Mouse (Mus musculus) spleen, postnatal 10 days (tissue): ENCODE data around the gene Nr2c2ap.

ENCODE experiments used
- DNase-seq, 2 experiments: peaks; one replicate each; pipeline ENCODE4 v3.0.0; 2021 to 2022; ENCODE audit warnings: low spot score in 2 of 2

The Nr2c2ap gene

DNA sequence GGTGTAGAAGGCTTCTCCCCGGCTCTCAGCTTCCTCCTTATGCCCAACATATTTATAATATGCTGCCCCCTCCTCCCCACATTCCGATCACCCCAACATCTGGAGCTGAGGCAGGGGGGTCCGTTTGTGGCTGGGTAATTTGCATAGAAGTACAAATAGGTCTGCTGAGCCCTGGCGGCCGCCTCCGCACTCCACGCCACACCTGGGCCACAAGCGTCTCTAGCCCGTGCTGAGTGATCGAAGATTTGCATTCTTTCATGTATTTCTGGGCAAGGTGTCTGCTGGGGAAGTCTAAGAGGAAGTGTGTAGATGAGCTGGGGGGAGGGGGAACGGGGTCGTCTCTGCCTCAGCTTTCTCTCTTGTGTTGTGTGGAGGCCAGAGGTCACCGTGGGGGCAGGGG, 28.9 kb downstream of the Nr2c2ap start:
- DNase-seq, result peak in 1 of 2 experiments; percentile 63

- DNase-seq, result no peak
Observed at GRCm38 (mm10) chr8:70163316-70163715, 32.2 kb downstream of the Nr2c2ap start.

- peak; percentile 70 to 87 for DNase-seq
Observed at GRCm38 (mm10) chr8:70166504-70167110, 35.5 kb downstream of the Nr2c2ap start.

DNA sequence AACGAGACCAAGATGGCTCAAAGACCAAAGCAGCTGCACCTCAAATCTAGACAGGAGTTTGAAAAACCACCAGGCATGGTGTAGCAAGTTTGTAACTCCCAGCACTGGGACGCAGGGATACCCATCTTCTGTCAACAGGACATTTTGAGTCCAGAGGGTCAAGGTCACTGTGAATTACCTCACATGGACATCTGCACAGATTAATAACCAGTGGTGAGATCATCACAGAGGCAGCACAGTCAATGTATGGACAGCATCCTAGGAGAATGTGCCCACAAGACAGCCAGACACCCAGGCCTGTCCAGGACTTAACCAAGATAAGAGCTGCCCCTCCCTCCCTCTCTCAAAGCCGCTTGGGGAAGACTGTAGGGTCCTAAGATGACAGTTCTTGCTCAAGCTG, 39.0 kb downstream of the Nr2c2ap start:
- no peak for DNase-seq

DNA sequence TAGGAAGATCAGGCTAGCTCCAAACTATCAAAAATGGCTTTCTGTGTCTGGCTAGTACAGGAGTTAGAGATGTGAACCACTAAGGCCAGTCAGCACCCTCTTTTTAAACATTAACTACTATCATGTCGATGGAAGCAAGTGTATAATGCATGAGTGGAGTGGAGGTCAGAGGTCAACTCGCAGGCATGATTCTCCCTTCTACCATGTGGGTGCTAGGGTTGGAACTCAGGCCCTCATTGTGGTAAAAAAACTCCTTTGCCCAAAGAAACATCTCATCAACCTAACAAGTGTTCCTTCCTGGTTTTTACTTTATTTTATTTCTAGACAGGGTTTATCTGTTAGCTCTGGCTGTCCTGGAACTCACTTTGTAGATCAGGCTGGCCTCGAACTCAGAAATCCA, 39.6 kb downstream of the Nr2c2ap start:
- DNase-seq, result no peak

DNA sequence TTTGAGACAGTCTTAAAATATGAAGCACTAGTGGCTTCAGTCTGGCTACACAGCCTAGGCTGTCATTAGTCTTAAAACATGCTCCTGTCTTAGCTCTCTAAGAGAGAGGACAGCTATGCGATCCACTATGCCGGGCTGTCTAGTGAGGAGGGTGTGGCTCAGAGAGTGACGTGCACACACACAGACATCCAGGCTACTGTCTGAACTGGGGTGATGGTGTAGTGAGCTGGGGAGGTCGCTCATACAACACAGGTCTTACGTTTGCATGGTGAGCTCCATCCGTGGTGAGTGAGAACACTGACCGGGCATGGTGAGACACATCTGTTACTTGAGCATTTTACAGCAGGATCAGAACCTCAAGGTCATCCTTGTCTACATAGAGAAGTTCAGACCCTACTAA, 40.1 kb downstream of the Nr2c2ap start:
- no peak for DNase-seq

DNA sequence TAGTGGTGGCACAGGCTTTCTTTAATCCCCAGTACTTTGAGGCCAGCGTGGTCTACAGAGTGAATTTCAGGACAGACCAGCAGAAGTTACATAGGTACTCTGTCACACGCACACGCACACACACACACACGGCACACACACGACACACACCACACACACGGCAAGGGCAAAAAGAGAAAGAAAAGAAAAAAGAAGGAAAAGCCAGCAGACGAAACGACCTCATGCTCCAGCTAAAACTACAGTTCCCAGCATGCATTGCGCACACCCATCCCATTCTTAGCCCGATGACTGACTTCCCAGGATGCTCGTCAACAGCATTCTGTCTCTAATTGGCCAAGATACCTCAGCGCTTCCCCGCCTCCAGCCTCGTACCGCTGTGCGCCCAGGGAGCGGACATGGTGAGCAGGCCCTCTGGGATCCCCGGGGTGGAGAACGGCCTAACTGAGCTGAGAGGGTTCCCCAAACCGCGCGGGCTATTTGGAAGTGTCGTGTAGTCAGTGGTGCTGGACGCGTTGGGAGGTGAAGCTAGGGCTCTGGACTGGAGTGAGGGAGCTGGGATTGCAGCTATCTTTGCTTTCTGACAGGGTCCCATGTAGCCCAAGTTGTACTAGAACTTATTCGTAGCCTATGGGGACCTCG, 41.0 kb downstream of the Nr2c2ap start, which contains the start of gene Tmem161a:
Gene Tmem161a, plus strand, starts transcription at position 314 of the 639 bp plus-strand sequence.
- DNase-seq, result peak; percentile 80 to 92

- DNase-seq, result no peak
Observed at GRCm38 (mm10) chr8:70173320-70173719, 42.2 kb downstream of the Nr2c2ap start.

DNA sequence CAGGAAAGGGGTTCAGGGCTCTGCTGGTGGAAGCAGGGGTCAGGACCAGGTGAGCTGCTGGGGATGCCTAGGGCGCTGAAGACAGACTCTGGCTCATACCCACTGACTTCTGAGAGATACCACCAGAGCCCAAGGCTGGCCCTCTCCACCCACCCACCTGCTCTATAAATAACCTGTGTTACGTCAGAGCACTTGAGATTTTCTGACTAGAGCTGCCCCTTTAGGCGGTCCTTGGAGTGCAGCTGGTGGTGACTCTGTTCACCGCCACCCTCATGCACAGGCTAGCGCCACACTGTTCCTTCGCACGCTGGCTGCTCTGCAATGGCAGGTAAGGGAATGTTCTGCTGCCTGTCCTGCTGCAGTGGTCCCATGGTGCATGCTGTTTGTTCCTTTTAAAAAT, 42.9 kb downstream of the Nr2c2ap start:
- no peak for DNase-seq

DNA sequence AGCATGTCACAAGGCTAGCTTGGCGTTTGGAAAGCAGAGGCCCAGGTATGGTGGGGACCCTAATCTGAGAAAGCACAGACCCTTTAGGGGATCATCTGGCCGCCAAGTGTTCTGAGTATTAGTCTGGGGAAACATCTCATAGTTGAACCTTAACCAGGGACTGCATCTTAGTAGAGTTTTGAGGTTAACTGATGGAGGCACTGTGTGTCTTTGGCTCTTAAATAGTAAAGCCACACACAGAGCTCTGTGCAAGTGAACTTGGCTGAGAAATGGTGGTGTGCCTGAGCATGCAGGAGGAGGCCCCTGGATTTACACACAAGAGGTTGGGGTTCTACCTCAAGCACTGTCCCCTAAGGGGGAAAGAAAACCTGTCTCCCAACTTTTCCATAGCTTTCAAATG, 47.1 kb downstream of the Nr2c2ap start:
- DNase-seq, result no peak

DNA sequence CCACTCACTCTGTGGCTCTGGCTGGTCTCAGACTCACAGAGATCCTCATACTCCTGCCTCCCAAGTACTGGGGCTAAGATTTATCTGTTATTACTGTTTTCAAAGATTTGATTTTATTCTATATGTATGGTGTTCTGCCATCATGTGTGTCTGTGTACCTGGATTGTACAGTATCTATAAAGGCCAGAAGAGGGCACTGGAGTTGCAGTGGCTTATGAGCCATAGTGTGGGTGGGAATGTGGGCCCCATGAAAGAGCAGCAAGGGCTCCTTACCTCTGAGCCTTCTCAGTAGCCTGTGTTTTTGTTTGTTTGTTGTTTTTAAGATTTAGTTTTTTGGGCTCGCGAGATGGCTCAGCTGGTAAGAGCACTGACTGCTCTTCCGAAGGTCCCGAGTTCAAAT, 47.9 kb downstream of the Nr2c2ap start:
- DNase-seq, result no peak

GRCm38 (mm10) chr8:70181212-70181902, 50.2 kb downstream of the Nr2c2ap start:
- no peak for DNase-seq

DNA sequence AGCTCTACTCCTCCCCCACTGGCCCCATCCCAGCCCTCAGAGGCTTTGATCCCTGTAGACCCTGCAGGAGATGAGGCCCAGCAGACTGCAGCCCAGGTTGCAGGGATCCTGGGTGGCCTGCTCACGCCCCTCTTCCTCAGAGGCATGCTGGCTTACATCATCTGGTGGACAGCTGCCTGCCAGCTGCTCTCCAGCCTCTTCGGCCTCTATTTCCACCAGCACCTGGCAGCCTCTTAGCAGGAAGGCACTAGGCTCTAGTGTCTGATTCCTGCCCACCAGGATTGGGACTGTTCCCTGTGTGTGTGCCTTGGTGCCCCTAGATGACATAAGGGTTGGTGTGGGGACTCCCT, 50.7 kb downstream of the Nr2c2ap start:
- no peak for DNase-seq

DNA sequence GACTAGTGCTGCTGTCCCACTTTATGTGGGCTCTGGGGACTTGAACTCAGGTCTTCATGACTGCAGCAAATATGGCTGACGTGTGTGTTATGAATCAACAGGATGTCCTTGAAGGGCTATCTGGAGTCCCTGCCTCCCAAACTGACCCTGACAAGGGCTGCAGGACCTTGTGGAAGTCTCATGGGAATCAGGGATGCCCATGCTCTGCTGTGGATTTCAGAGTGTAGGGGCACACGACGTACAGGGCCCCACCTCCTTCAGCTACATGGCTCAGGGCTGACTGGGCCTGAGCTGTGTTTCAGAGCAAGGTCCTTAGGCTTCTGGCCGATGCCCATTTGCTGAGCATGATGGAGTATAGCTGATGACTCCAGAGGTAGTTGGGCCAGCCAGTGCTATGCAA, 52.1 kb downstream of the Nr2c2ap start:
- no peak for DNase-seq
